Mouse (Mus musculus): ENCODE measurements around the gene Hoxa5. TPM values are rescaled to one million over a fixed set of nuclear protein-coding genes. Genes with fewer than 3 reads are reported as not detected.

Gene Hoxa5
- under 1 TPM; 0.18 to 0.20 TPM for total RNA-seq (2023)

GRCm38 (mm10) chr6:52204050-52204752, at the start of gene Hoxa5:
Hoxa5 (minus strand) TSS chr6:52204587.

GRCm38 (mm10) chr6:52245757-52246142, 41.4 kb upstream of the Hoxa5 start, which contains the start of gene Hoxa11:
Hoxa11 (minus strand) TSS chr6:52245810.

GRCm38 (mm10) chr6:52240389-52241000, 36.1 kb upstream of the Hoxa5 start, which contains the start of gene Hoxa10:
Hoxa10 (minus strand) TSS chr6:52240854.

GRCm38 (mm10) chr6:52230516-52231165, 26.3 kb upstream of the Hoxa5 start, which contains the start of gene Hoxa9:
Hoxa9 (minus strand) TSS chr6:52231089.

GRCm38 (mm10) chr6:52221337-52221992, 17.1 kb upstream of the Hoxa5 start, which contains the start of gene Hoxa7:
Hoxa7 (minus strand) TSS chr6:52221854.

GRCm38 (mm10) chr6:52213119-52213986, 9.0 kb upstream of the Hoxa5 start, which contains the start of the genes Hoxa3 and Gm28308:
Hoxa3 (minus strand) TSS chr6:52213336.
Gm28308 (minus strand) TSS chr6:52213339.

GRCm38 (mm10) chr6:52208072-52208867, 3.9 kb upstream of the Hoxa5 start, which contains the start of gene Hoxa6:
Hoxa6 (minus strand) TSS chr6:52208722.

DNA sequence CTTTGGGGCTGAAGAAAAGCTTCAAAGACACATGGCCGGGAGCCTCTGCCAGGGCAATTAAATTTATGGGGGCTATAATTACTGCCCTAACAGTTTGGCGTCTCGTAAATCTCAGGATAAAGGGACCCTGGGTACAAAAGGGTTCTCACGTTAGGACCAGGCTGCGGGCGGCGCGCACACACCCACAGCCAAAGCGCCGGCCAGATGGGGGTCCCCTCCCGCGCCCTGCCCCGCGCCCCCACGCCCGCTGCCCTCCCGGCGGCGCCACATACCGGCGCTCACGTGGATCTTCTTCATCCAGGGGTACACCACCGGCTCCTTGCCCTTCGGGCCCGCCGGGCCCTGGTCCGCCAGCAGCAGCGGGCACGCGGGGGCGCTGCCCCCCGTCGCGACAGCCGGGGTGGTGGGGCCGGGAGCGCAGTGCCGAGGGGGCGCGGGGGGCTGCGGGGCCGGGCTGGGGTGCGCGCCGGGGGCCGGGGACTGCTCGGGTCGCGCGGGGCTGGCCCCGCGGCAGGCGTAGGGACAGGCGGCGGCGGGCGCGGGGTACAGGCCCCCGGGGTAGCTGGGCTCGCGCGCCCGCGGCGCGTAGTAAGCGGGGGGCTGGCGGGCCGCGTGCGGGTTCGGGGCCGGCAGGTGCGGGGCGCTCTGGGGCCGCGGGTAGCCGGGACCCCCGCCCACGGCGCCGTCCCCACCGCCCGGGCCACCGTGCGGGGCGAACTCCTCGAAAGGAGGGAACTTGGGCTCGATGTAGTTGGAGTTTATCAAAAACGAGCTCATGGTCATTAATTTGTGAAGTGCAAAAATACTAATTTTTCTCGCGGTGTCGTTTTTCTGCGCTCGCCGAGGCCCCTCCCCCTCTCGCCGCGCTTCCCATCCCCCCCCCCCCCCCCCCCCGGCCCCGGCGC, 13.2 kb downstream of the Hoxa5 start, which contains the start of gene Hoxa4:
Hoxa4 (minus strand) TSS at position 848 of the 905 bp plus-strand sequence.

DNA sequence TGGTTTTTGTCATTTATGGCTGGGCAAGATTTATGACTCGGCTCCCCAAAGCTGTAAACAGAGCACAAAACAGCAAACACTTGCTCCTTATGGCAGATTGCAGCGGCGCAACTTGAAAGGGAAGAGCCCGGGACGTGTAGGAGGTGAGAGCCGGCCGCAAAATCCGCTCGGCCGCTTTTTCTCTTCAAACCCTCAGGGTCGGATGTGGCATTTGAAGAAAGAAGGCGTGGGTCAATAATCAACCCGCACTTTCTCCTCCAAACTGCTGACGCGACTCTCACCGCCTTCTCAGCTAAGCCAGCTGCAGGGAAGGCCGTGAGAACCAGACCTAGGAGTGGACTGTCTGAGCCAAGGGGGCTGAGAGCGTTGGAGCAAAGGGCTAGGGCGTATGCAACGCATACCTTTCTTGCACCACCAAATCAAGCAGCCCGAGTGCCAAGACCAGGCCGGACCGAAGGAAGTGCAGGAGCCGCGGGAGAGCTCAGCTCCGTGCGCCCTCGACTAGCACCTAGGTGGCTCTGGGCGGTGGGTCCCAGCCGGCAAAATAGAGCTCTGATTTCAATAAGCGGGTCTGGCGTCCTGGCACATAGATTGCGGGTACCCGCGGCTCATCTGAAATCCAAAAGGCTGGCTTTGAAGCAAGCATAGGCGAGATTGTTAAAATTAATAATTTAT, 27.2 kb downstream of the Hoxa5 start, which contains the start of gene 5730596B20Rik:
5730596B20Rik (plus strand) TSS at position 438 of the 675 bp plus-strand sequence.

GRCm38 (mm10) chr6:52164626-52165440, 39.6 kb downstream of the Hoxa5 start, which contains the start of gene Hoxa2:
Hoxa2 (minus strand) TSS chr6:52164831.

DNA sequence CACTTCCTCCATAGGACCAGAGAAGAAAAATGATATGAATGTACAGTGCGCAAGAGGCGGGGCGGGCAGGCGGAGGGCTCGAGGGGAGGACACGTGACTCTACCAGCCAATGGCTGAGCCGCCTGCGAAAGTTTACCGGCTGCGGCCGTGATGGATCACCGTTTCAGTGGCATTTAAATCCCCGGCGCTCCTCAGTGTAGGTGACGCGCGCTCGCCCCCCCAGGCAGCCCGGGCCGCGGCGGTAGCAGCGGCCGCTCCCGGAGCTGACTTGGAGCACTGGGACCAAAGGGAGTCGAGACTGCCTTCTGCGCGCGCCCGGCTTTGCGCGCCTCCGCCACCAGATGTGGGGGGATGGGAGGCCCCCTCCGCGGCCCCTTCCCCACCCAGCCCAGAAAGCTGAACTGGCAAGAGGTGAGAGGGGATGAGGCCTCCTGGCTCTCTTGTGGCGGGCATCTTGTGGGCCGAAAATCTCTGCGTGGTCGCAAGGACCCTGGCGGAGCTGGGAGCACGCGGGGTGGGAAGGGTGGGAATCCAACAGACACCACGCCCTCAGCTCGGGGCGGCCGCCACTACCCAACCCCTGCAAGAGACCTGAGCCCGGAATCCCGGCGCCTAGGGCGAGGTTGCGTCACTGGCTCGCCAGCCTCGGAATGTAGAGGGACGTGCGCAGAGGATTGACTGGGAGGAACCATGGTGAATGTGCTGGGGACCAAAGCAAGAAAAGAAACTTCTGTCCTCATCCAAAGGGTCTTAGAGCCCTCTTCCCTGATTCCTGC, 45.9 kb downstream of the Hoxa5 start, which contains the start of gene Hoxa1:
Hoxa1 (minus strand) TSS at position 42 of the 776 bp plus-strand sequence.

Other genes starting within 250 kb of the Hoxa5 start
- 100 to 1,000 TPM; 199 to 208 TPM for gene Skap2, start 192.0 kb downstream of the Hoxa5 start, total RNA-seq (2023)
- gene Hoxa1, start 46.3 kb downstream of the Hoxa5 start, total RNA-seq (2023): not detected
- under 1 TPM in 1 of 2 experiments, not detected in 1; 0.27 TPM for gene Hoxa2, start 39.8 kb downstream of the Hoxa5 start, total RNA-seq (2023)
- not detected for gene 5730596B20Rik, start 27.1 kb downstream of the Hoxa5 start, total RNA-seq (2023)
- under 1 TPM in 1 of 2 experiments, not detected in 1; 0.22 TPM for gene Hoxa4, start 12.8 kb downstream of the Hoxa5 start, total RNA-seq (2023)
- not detected for gene Hoxa6, start 4.1 kb upstream of the Hoxa5 start, total RNA-seq (2023)
- gene Hoxa3, start 8.7 kb upstream of the Hoxa5 start, total RNA-seq (2023): not detected
- gene Gm28308, start 8.8 kb upstream of the Hoxa5 start, total RNA-seq (2023): not detected
- gene Hoxa7, start 17.3 kb upstream of the Hoxa5 start, total RNA-seq (2023): under 1 TPM; 0.38 to 0.46 TPM
- gene Hoxa9, start 26.5 kb upstream of the Hoxa5 start, total RNA-seq (2023): under 1 TPM; 0.97 to 1.00 TPM
- gene Hoxa10, start 36.3 kb upstream of the Hoxa5 start, total RNA-seq (2023): not detected
- gene Hoxa11, start 41.2 kb upstream of the Hoxa5 start, total RNA-seq (2023): not detected
- not detected for gene Hoxa13, start 56.3 kb upstream of the Hoxa5 start, total RNA-seq (2023)
- not detected for gene Evx1, start 108.9 kb upstream of the Hoxa5 start, total RNA-seq (2023)